In genomic region chr5:123128426-123129169, GRCm38 (mm10) we compare ENCODE assay signal across 10 mouse cellular contexts. TPM values are rescaled to one million over a fixed set of nuclear protein-coding genes. Genes with fewer than 3 reads are reported as not detected.
DNase-seq lines count a peak whose midpoint lies in the region; ATAC-seq lines count a peak whose summit lies in the region.
"Had no signal": no experiment of that assay in that cellular context is flagged by ENCODE, and none has a peak within 500 bp of the region (broad histone marks: within the 10 kb centered on the region; RNA-seq: fewer than 3 reads in every experiment).

No protein-coding gene starts in this region.

- H3K4me1 ChIP-seq in heart, embryonic 10.5 days: peaks cover 40% of the 10 kb centered on the region
- peaks cover 33% of the 10 kb centered on the region for H3K4me1 ChIP-seq in lung, embryonic 15.5 days
- peaks cover 49% of the 10 kb centered on the region for H3K4me1 ChIP-seq in kidney, embryonic 15.5 days

- peak; percentile 32 for DNase-seq in cerebellum, adult 9-10 months
- DNase-seq in cerebellum, postnatal 4 days (ENCODE audit: low spot score in 2 of 2): no peak
- DNase-seq in heart, embryonic 10.5 days (ENCODE audit: low spot score): no peak
- DNase-seq in splenic B cell, adult 2 months (ENCODE audit: low read depth, low spot score): peak; percentile 96
- DNase-seq in frontal cortex, postnatal 10 days (ENCODE audit: low spot score in 2 of 2): no peak
- DNase-seq in left cerebral cortex, postnatal 36 days (ENCODE audit: low spot score in 2 of 2): no peak

- ATAC-seq in lung, embryonic 15.5 days (ENCODE audit: borderline replicate concordance, extremely low read depth, low FRiP score, low TSS enrichment): no peak
- no peak for ATAC-seq in kidney, embryonic 15.5 days (replicated peaks; ENCODE audit: low FRiP score)

- no peaks in the 10 kb centered on the region for H3K9me3 ChIP-seq in heart, embryonic 10.5 days
- no peaks in the 10 kb centered on the region for H3K9me3 ChIP-seq in lung, embryonic 15.5 days
- H3K9me3 ChIP-seq in kidney, embryonic 15.5 days (replicated peaks): no peaks in the 10 kb centered on the region

- no peak overlapping the region for H3K4me3 ChIP-seq in heart, embryonic 10.5 days
- no peak overlapping the region for H3K4me3 ChIP-seq in lung, embryonic 15.5 days
- no peak overlapping the region for H3K4me3 ChIP-seq in kidney, embryonic 15.5 days (replicated peaks)

- peaks cover 4% of the 10 kb centered on the region; the same call in 1 of the 2 replicates for H3K27me3 ChIP-seq in heart, embryonic 10.5 days (ENCODE audit: insufficient read depth, poor library complexity, severe bottlenecking)
- no peaks in the 10 kb centered on the region for H3K27me3 ChIP-seq in lung, embryonic 15.5 days
- H3K27me3 ChIP-seq in splenic B cell, adult 2 months (ENCODE audit: control insufficient read depth, insufficient read depth, low read length, poor library complexity, severe bottlenecking): no peaks in the 10 kb centered on the region
- no peaks in the 10 kb centered on the region for H3K27me3 ChIP-seq in kidney, embryonic 15.5 days

- 53% methylated on average over 10 of the region's 10 CpGs for WGBS in heart, embryonic 10.5 days
- WGBS in lung, embryonic 15.5 days: 45% methylated on average over 10 of the region's 10 CpGs
- 52% methylated on average over 10 of the region's 10 CpGs for WGBS in kidney, embryonic 15.5 days

- peak overlapping the region; percentile 44; the same call in 1 of the 2 replicates for H3K27ac ChIP-seq in heart, embryonic 10.5 days
- H3K27ac ChIP-seq in lung, embryonic 15.5 days: peak overlapping the region; percentile 45; the same call in 1 of the 2 replicates
- no peak overlapping the region for H3K27ac ChIP-seq in kidney, embryonic 15.5 days
- H3K27ac ChIP-seq: kidney, postnatal 0 days had no signal

- H3K36me3 ChIP-seq in heart, embryonic 10.5 days: peaks cover 5% of the 10 kb centered on the region
- no peaks in the 10 kb centered on the region for H3K36me3 ChIP-seq in lung, embryonic 15.5 days
- H3K36me3 ChIP-seq in splenic B cell, adult 2 months (ENCODE audit: control insufficient read depth, insufficient read depth, low read length, poor library complexity, severe bottlenecking): peaks cover 2% of the 10 kb centered on the region; the same call in 1 of the 2 replicates
- peaks cover 12% of the 10 kb centered on the region for H3K36me3 ChIP-seq in kidney, embryonic 15.5 days

- no peak overlapping the region for H3K4me2 ChIP-seq in lung, embryonic 15.5 days
- no peak overlapping the region for H3K4me2 ChIP-seq in kidney, embryonic 15.5 days

- no peak overlapping the region for H3K9ac ChIP-seq in lung, embryonic 15.5 days
- H3K9ac ChIP-seq in kidney, embryonic 15.5 days: no peak overlapping the region

- intact Hi-C loops in left cerebral cortex, postnatal 36 days (cut with DNase I): no loop called here

RNA-seq across cellular contexts. Expression of gene Rhof, which starts 3.9 kb away (rescaled TPM):
- polyA plus RNA-seq in heart, embryonic 10.5 days (2016; fragmentation: Nextera tagmentation; extraction: Ambion mirVana): 1.5 and 1.7 TPM in 2 replicates
- 2.7 and 2.8 TPM in 2 replicates for polyA plus RNA-seq in lung, embryonic 15.5 days (2015; fragmentation: Nextera tagmentation; extraction: Ambion mirVana)
- total RNA-seq in left cerebral cortex, postnatal 36 days (2021): 10 to 100 TPM; 51.3 to 53.0 TPM
- polyA plus RNA-seq in kidney, embryonic 15.5 days (2015; fragmentation: Nextera tagmentation; extraction: Ambion mirVana): 3.0 and 3.6 TPM in 2 replicates

RNA-seq across cellular contexts. Expression of gene Setd1b, which starts 13.4 kb away (rescaled TPM):
- polyA plus RNA-seq in heart, embryonic 10.5 days (2016; fragmentation: Nextera tagmentation; extraction: Ambion mirVana): 5.4 and 9.8 TPM in 2 replicates
- polyA plus RNA-seq in lung, embryonic 15.5 days (2015; fragmentation: Nextera tagmentation; extraction: Ambion mirVana): 8.7 and 9.2 TPM in 2 replicates
- 10 to 100 TPM; 27.9 to 35.0 TPM for total RNA-seq in left cerebral cortex, postnatal 36 days (2021)
- polyA plus RNA-seq in kidney, embryonic 15.5 days (2015; fragmentation: Nextera tagmentation; extraction: Ambion mirVana): 11.0 and 11.1 TPM in 2 replicates

RNA-seq across cellular contexts. Expression of gene Psmd9, which starts 40.6 kb away (rescaled TPM):
- 73.2 and 85.3 TPM in 2 replicates for polyA plus RNA-seq in heart, embryonic 10.5 days (2016; fragmentation: Nextera tagmentation; extraction: Ambion mirVana)
- 85.3 and 88.7 TPM in 2 replicates for polyA plus RNA-seq in lung, embryonic 15.5 days (2015; fragmentation: Nextera tagmentation; extraction: Ambion mirVana)
- total RNA-seq in left cerebral cortex, postnatal 36 days (2021): 10 to 100 TPM; 28.6 to 29.6 TPM
- 82.5 and 90.5 TPM in 2 replicates for polyA plus RNA-seq in kidney, embryonic 15.5 days (2015; fragmentation: Nextera tagmentation; extraction: Ambion mirVana)

RNA-seq across cellular contexts. Expression of gene Hpd, which starts 53.9 kb away (rescaled TPM):
- 0.35 TPM in 1 of 2 replicates, not detected in the other for polyA plus RNA-seq in heart, embryonic 10.5 days (2016; fragmentation: Nextera tagmentation; extraction: Ambion mirVana)
- polyA plus RNA-seq in lung, embryonic 15.5 days (2015; fragmentation: Nextera tagmentation; extraction: Ambion mirVana): 0.72 TPM in 1 of 2 replicates, not detected in the other
- total RNA-seq in left cerebral cortex, postnatal 36 days (2021): not detected
- polyA plus RNA-seq in kidney, embryonic 15.5 days (2015; fragmentation: Nextera tagmentation; extraction: Ambion mirVana): 0.99 and 1.5 TPM in 2 replicates
- polyA plus RNA-seq: cortical plate, adult 2 months had no signal

Comparison
In these comparisons a context has a peak if more than half of its experiments do, and no peak if none do; other contexts are left out.
1. DNase-seq: peak in cerebellum, adult 9-10 months (single experiment) and splenic B cell, adult 2 months (single experiment); none in cerebellum, postnatal 4 days (0 of 2), heart, embryonic 10.5 days (single experiment), frontal cortex, postnatal 10 days (0 of 2) and left cerebral cortex, postnatal 36 days (0 of 2).